Mouse (Mus musculus) kidney, adult 9 months (tissue): ENCODE results near the gene Gm8374.
"Not testable (repeated sequence)": the region's sequence is repeated elsewhere in the genome, so short reads cannot be mapped to it uniquely, and the experiment has no call there.

Source experiments
- DNase-seq: peaks from one replicate; pipeline ENCODE4 v3.0.0; 2022

The Gm8374 gene

DNA sequence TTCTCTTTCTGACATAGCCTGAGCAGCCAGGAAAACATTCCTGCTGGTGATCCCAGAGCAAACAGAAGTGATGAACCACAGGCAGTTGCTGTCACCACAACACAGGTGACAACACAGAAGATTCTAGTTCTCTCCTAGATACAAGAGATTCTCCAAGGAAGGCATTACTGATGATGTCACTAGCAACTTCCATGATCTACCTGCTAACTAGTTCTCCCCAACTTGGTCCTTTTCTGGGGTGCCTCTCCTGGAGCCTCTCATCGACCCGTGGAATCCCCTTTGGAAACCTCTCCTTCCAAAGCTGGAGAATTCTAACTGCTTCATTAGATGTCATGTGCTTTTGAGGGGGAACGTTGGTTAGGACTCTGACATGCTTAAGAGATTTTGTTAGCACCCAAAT lies at the start of gene Gm8374:
Gm8374 (minus strand) TSS at position 101 of the 400 bp plus-strand sequence.
- not testable (repeated sequence) for DNase-seq

DNA sequence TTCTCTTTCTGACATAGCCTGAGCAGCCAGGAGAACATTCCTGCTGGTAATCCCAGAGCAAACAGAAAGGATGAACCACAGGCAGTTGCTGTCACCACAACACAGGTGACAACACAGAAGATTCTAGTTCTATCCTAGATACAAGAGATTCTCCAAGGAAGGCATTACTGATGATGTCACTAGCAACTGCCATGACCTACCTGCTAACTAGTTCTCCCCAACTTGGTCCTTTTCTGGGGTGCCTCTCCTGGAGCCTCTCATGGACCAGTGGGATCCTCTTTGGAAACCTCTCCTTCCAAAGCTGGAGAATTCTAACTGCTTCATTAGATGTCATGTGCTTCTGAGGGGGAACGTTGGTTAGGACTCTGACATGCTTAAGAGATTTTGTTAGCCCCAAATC lies 32.6 kb downstream of the Gm8374 start, which contains the start of gene Gm5797:
Gm5797 (minus strand) TSS at position 101 of the 400 bp plus-strand sequence.
- not testable (repeated sequence) for DNase-seq

DNA sequence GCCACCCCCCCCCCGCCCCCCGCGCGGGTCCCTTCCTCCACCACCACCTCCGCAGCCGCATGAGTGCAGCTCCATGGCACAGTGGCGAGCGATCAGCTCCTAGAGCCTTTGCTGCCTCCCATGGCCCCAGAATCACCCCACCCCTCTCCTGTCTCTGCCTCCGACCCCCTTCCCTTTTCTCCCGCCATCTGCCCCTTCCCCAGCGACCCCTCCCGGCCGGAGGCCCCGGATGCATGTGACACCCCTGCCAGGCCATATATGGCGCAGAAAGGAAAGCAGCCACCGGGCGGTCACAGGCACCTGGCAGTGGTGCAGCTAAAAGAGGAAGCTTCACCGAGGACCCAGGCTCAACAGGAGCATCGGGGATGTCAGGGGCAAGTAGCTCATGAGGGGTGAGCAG lies 49.8 kb downstream of the Gm8374 start:
- DNase-seq = not testable (repeated sequence)

DNA sequence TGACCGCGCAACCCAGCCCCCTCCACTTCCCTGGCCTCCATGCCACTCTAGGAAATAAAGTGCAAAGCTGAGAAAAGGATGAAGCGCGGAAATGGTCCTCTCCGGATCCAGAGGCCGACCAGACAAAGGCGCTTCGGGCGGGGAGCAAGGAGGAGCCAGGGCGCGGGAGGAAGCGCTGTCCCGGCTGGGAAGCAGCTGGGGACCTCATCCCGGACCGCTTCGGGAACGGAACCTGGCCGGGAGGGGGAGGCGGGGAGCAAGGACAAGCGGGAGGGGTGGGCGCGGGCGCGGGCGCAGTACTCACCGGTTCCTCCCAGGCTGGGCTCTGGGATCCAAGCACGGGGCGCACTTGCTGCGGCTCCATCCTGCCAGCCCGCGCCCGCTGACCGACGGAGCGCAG lies 50.3 kb downstream of the Gm8374 start, which contains the start of gene Gm3739:
Gm3739 (minus strand) TSS at position 389 of the 400 bp plus-strand sequence.
- DNase-seq = not testable (repeated sequence)
